Mouse (Mus musculus) midbrain, embryonic 16.5 days (tissue): ENCODE measurements around the gene Mcts2. TPM values are rescaled to one million over a fixed set of nuclear protein-coding genes. Genes with fewer than 3 reads are reported as not detected.

Experiments
- ATAC-seq: fragments of 200-750 bp; cut with Nextera tagmentation; 2 replicates; pipeline ENCODE4 v1.8.0; 2017; ENCODE audit warnings: moderate TSS enrichment
- H3K27ac ChIP-seq: fragments of 300-500 bp; sonication (generic); 2 replicates; pipeline ENCODE4 v1.5.1; 2014; ENCODE audit warnings: mild to moderate bottlenecking, low read length, mixed read lengths
- H3K27me3 ChIP-seq: fragments of 300-500 bp; sonication (generic); 2 replicates; pipeline ENCODE4 v1.6.1; 2014; ENCODE audit warnings: low read depth, low read length, mixed read lengths; ENCODE audit not compliant: control insufficient read depth, insufficient read depth
- H3K36me3 ChIP-seq: fragments of 300-500 bp; sonication (generic); 2 replicates; pipeline ENCODE4 v1.6.1; 2014; ENCODE audit warnings: mild to moderate bottlenecking, low read length, moderate library complexity, mixed read lengths; ENCODE audit not compliant: control insufficient read depth, insufficient read depth
- H3K4me1 ChIP-seq: fragments of 300-500 bp; sonication (generic); 2 replicates; pipeline ENCODE4 v1.6.1; 2014; ENCODE audit warnings: mild to moderate bottlenecking, low read length, mixed read lengths; ENCODE audit not compliant: control insufficient read depth, insufficient read depth
- H3K4me2 ChIP-seq: fragments of 300-500 bp; sonication (generic); 2 replicates; pipeline ENCODE4 v1.6.1; 2014; ENCODE audit warnings: mild to moderate bottlenecking, low read length, mixed read lengths
- H3K4me3 ChIP-seq: fragments of 300-500 bp; sonication (generic); 2 replicates; pipeline ENCODE4 v1.5.1; 2014; ENCODE audit warnings: low read depth, mild to moderate bottlenecking, low read length, moderate library complexity, mixed read lengths
- H3K9ac ChIP-seq: fragments of 300-500 bp; sonication (generic); 2 replicates; pipeline ENCODE4 v1.6.1; 2014; ENCODE audit warnings: low read depth, low read length, mixed read lengths
- H3K9me3 ChIP-seq: fragments of 300-500 bp; sonication (generic); replicated peaks from 2 replicates; pipeline ENCODE4 v1.6.1; 2014; ENCODE audit warnings: mild to moderate bottlenecking, low read length, mixed read lengths; ENCODE audit not compliant: control insufficient read depth, poor library complexity, severe bottlenecking
- WGBS: fragments of 180-500 bp; shearing (Covaris S2); extraction: QIAGEN DNeasy Blood & Tissue Kit; methylation state at CpG from one replicate; pipeline ENCODE4 v1.1.7; 2014; 5-methylcytosine and 5-hydroxymethylcytosine counted together
- polyA plus RNA-seq: library from polyadenylated mRNA; unstranded; fragments of >200 nt; fragmentation: Nextera tagmentation; extraction: Ambion mirVana; gene quantifications from 2 replicates; pipeline ENCODE4 v1.2.1, GENCODE M21; 2015

The Mcts2 gene
- polyA plus RNA-seq, 1 experiment from 2014 or later: 31.1 TPM

DNA sequence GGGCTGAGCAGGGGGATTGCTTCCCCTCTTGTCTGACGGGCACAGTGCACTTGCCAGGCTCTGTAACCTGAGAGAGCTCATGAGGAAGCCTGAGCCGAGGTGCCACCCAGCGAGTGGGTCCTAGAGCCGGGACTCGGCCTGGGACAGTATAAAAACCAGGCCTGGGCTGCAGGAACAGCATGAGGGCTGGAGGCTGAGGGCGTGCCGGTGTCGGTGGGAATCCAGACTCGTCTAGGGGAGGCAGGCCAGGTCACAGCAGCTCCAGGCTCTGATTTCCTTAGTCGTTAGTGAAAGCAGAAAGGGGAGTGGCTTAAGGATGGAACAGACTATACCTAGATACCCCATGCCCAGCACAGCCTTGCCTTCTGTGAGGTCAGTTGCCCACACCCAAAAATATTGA lies 9.2 kb downstream of the Mcts2 start:
- Histone ChIP-seq H3K27me3 (no peaks in the 10 kb centered on the region), H3K9ac (peak overlapping the region; percentile 64), H3K4me3 (no peak overlapping the region), H3K4me1 (no peaks in the 10 kb centered on the region), H3K9me3 (no peaks in the 10 kb centered on the region), H3K27ac (no peak overlapping the region), H3K4me2 (no peak overlapping the region), H3K36me3 (peaks cover 17% of the 10 kb centered on the region)
- WGBS: 80% methylated on average over 10 of the region's 10 CpGs
- ATAC-seq: no peak

DNA sequence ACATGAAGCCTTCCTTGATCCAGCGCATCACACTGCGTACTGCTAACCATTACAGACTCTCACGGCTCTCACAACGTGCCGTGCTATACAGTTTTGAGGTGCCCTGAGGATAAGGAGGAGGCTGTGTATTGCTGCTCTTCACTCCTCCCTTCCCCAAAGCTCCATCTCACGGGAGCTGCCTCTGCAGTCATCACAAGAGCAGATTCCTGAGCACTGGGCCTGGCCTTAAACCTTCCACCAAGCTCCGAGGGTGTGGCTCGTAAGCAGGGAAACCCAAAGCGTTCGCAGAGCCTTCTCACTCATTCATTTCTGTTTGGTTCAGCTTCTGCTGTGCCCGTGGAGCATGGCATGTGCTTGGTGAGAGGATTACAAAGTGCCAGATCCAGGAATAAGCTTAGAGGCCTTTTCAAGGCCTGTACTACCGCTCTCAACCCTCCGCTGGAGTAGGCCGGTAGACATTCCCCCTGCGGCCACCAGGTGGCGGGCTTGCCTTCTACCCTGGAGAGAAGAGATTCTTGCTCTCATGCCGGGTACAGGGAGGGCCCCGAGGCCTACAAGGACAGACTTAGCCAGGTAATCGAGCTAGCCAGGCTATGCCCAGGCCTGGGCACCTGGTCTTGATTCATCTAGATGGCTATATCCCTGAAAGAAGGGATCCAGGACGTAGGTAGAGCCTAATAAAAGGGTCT lies 9.8 kb downstream of the Mcts2 start:
- Histone ChIP-seq H3K4me1 (no peaks in the 10 kb centered on the region), H3K4me3 (no peak overlapping the region), H3K36me3 (peaks cover 23% of the 10 kb centered on the region), H3K9ac (peak overlapping the region; percentile 64), H3K27me3 (no peaks in the 10 kb centered on the region), H3K4me2 (no peak overlapping the region), H3K9me3 (no peaks in the 10 kb centered on the region), H3K27ac (peak overlapping the region; percentile 73)
- WGBS: 42% methylated on average over 20 of the region's 20 CpGs
- peak; percentile 56; the same call in 1 of the 2 replicates for ATAC-seq

DNA sequence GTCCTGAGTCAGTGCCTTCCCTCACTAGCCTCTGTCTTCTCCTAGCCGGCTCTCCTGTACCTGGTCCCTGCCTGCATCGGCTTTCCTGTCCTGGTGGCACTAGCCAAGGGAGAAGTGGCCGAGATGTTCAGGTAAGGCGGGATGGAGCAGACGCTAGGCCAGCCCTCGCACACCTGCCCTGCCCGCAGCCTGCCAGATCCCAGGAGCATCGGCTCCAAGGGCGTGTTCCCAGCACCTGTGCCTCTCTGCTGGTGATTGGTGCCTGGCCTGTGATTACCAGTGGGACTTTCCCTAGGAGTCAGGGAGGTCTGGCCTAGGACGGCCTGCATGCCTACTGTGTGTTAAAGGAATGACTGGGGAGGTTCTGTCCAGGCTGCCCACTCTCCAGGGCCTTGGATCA lies 13.3 kb downstream of the Mcts2 start:
- Histone ChIP-seq H3K27me3 (no peaks in the 10 kb centered on the region), H3K9ac (no peak overlapping the region), H3K4me3 (no peak overlapping the region), H3K4me2 (no peak overlapping the region), H3K9me3 (no peaks in the 10 kb centered on the region; the same call in 1 of the 2 replicates), H3K36me3 (peaks cover 40% of the 10 kb centered on the region), H3K4me1 (no peaks in the 10 kb centered on the region), H3K27ac (no peak overlapping the region)
- no peak; the same call in 1 of the 2 replicates for ATAC-seq
- 94% methylated on average over 10 of the region's 10 CpGs for whole genome bisulfite sequencing

DNA sequence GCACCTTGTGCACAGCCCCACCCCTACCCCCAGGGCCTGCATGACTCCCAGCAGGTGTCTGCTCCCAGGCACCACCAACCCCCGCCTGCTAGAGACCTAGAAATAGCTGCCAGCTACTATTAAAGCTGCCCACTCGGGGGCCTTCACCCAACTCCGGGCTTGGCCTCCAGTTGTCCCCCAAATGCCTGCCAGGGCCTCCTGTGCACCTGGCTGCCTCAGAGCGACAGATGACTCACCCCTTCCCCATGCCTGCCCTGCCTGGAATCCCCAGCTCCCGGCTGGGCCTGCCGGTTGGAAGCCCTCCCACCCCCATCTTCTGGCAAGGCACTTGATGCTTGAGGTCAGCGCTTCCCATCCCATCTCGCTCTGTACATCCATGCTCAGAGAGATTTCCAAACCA lies 13.9 kb downstream of the Mcts2 start:
- H3K27me3 ChIP-seq: no peaks in the 10 kb centered on the region
- H3K4me3 ChIP-seq: no peak overlapping the region
- ATAC-seq: no peak
- WGBS: 85% methylated on average over 8 of the region's 8 CpGs
- H3K9me3 ChIP-seq: no peaks in the 10 kb centered on the region; the same call in 1 of the 2 replicates
- H3K36me3 ChIP-seq: peaks cover 39% of the 10 kb centered on the region
- no peak overlapping the region for H3K9ac ChIP-seq
- H3K4me2 ChIP-seq: no peak overlapping the region
- H3K27ac ChIP-seq: no peak overlapping the region
- H3K4me1 ChIP-seq: no peaks in the 10 kb centered on the region

- H3K9ac ChIP-seq: no peak overlapping the region
- H3K4me2 ChIP-seq: no peak overlapping the region
- H3K9me3 ChIP-seq: no peaks in the 10 kb centered on the region; the same call in 1 of the 2 replicates
- WGBS: 92% methylated on average over 21 of the region's 21 CpGs
- H3K4me3 ChIP-seq: no peak overlapping the region
- H3K4me1 ChIP-seq: peaks cover 18% of the 10 kb centered on the region
- no peak for ATAC-seq
- H3K36me3 ChIP-seq: peaks cover 40% of the 10 kb centered on the region
- H3K27ac ChIP-seq: no peak overlapping the region
- H3K27me3 ChIP-seq: no peaks in the 10 kb centered on the region
These were observed 16.9 kb downstream of the Mcts2 start for GRCm38 (mm10) chr2:152703596-152704255.

GRCm38 (mm10) chr2:152704256-152704605 lies 17.4 kb downstream of the Mcts2 start:
- Histone ChIP-seq H3K4me1 (peaks cover 18% of the 10 kb centered on the region), H3K27me3 (no peaks in the 10 kb centered on the region)
- no peak for ATAC-seq

DNA sequence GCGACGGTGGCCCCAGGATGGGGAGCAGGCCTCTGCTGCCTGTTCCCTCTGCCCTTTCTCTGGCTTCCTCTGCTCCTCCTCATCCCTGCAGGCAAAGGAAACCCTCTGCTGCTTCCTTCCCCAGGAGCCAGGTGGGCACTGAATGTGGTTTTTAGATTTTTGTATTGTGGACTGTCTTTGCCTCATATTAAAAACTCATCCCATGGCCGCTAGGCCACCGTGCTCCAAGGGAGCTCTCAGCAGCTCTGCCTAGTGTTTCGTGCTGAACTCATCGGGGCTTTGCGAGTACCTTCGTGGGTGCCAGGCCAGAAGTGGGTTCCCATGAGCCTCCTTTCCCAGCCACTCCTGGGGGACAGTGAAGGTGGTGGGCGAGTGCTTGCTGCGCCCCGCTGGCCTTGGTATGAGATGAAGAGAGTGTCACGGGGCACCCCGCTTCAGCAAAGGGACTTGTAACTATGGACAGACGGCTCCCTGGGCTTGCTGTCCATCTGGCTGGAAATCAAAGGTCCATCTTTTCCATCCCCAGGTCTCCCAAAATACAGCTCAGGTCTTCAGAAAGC lies 18.1 kb downstream of the Mcts2 start:
- no peak overlapping the region for H3K9ac ChIP-seq

More at GRCm38 (mm10) chr2:152704256-152704605, 17.4 kb downstream of the Mcts2 start:
- Histone ChIP-seq H3K36me3 (peaks cover 39% of the 10 kb centered on the region), H3K4me2 (no peak overlapping the region), H3K9me3 (no peaks in the 10 kb centered on the region; the same call in 1 of the 2 replicates), H3K4me3 (no peak overlapping the region), H3K27ac (no peak overlapping the region), H3K9ac (no peak overlapping the region)
- WGBS: 81% methylated on average over 5 of the region's 5 CpGs

GRCm38 (mm10) chr2:152705993-152706571 lies 19.2 kb downstream of the Mcts2 start:
- no peak overlapping the region for H3K4me2 ChIP-seq
- WGBS: 66% methylated on average over 22 of the region's 22 CpGs
- no peaks in the 10 kb centered on the region; the same call in 1 of the 2 replicates for H3K9me3 ChIP-seq
- H3K4me1 ChIP-seq: peaks cover 18% of the 10 kb centered on the region
- peak overlapping the region; percentile 72 for H3K27ac ChIP-seq
- H3K36me3 ChIP-seq: peaks cover 29% of the 10 kb centered on the region
- H3K4me3 ChIP-seq: no peak overlapping the region
- peak; percentile 47 for ATAC-seq
- peak overlapping the region; percentile 17; the same call in 1 of the 2 replicates for H3K9ac ChIP-seq
- H3K27me3 ChIP-seq: no peaks in the 10 kb centered on the region

More for the DNA sequence above, 18.1 kb downstream of the Mcts2 start:
- H3K9me3 ChIP-seq: no peaks in the 10 kb centered on the region; the same call in 1 of the 2 replicates
- WGBS: 91% methylated on average over 14 of the region's 14 CpGs
- peak overlapping the region; percentile 72; the same call in 1 of the 2 replicates for H3K27ac ChIP-seq
- H3K27me3 ChIP-seq: no peaks in the 10 kb centered on the region
- peaks cover 18% of the 10 kb centered on the region for H3K4me1 ChIP-seq
- no peak overlapping the region for H3K4me2 ChIP-seq
- ATAC-seq: no peak
- peaks cover 39% of the 10 kb centered on the region for H3K36me3 ChIP-seq
- no peak overlapping the region for H3K4me3 ChIP-seq
